Mouse (Mus musculus) E14TG2a.4 (cell line): Measurements from ENCODE around the gene Neo1.

Experiments used
- CTCF ChIP-seq: conservative IDR thresholded peaks from 2 replicates; pipeline ENCODE4 v1.5.1; 2014; ENCODE audit warnings: low read length
- POU5F1 ChIP-seq: IDR thresholded peaks from 2 replicates; pipeline ENCODE4 v1.6.1; 2014; ENCODE audit warnings: low read length, borderline replicate concordance

GRCm38 (mm10) chr9:59016060-59016719 lies 20.1 kb downstream of the Neo1 start:
- TF ChIP-seq CTCF: no peak
- TF ChIP-seq POU5F1: no peak
